In the genomic region with DNA sequence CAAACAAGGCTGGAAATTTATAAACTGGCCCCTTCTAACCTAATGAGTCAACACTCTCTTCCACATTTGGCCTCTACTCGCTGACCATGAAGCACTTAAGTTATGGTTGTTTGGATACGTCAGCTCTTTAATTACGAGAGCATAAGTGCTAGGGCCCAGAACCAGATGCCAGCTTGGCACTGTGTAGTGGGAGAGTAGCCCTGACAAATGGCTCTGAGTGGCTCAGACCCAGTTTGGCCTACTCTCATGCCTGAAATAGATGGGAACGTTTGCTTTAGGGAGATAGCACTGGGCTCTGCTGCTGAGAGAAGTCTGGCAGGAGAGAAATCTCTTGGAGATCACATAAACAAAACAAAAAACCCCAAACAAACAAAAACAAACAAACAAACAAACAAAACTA, we compare ENCODE assay signal across 10 mouse cellular contexts.
DNase-seq lines count a peak whose midpoint lies in the region; ATAC-seq and TF ChIP-seq lines count a peak whose summit lies in the region.
"Had no signal": no experiment of that assay in that cellular context is flagged by ENCODE, and none has a peak within 500 bp of the region (broad histone marks: within the 10 kb centered on the region; RNA-seq: fewer than 3 reads in every experiment).

No protein-coding gene starts in this region.

- DNase-seq in hindbrain, postnatal 0 days (ENCODE audit: low spot score): peak; percentile 35
- DNase-seq in NIH3T3 (ENCODE audit: low read depth): peak; percentile 5
- peak; percentile 74 for DNase-seq in cerebellum, adult 11-12 months
- peak; percentile 72 for DNase-seq in gastrocnemius, postnatal 14 days
- DNase-seq in kidney, adult 11 months: no peak
- DNase-seq: kidney, postnatal 4 days; liver, embryonic 13.5 days had no signal

- no peak overlapping the region for H3K4me2 ChIP-seq in hindbrain, postnatal 0 days (ENCODE audit: low read depth, low read length)
- no peak overlapping the region for H3K4me2 ChIP-seq in hindbrain, embryonic 16.5 days (ENCODE audit: low read length)
- H3K4me2 ChIP-seq in hindbrain, embryonic 12.5 days (replicated peaks): no peak overlapping the region
- H3K4me2 ChIP-seq: liver, embryonic 13.5 days had no signal

- no peaks in the 10 kb centered on the region for H3K36me3 ChIP-seq in hindbrain, postnatal 0 days (ENCODE audit: insufficient read depth, low read length)
- peaks cover 14% of the 10 kb centered on the region for H3K36me3 ChIP-seq in hindbrain, embryonic 16.5 days (ENCODE audit: control insufficient read depth, insufficient read depth, low read length)
- peaks cover 61% of the 10 kb centered on the region for H3K36me3 ChIP-seq in hindbrain, embryonic 12.5 days
- H3K36me3 ChIP-seq: liver, embryonic 13.5 days had no signal

- intact Hi-C loops in gastrocnemius, postnatal 14 days (cut with DNase I; ENCODE audit: low total_unique reads): no loop called here

- H3K9me3 ChIP-seq in hindbrain, postnatal 0 days (ENCODE audit: low read length): peaks cover 16% of the 10 kb centered on the region
- H3K9me3 ChIP-seq in hindbrain, embryonic 16.5 days (ENCODE audit: control insufficient read depth, low read length): peaks cover 11% of the 10 kb centered on the region
- peaks cover 26% of the 10 kb centered on the region for H3K9me3 ChIP-seq in hindbrain, embryonic 12.5 days (replicated peaks)
- H3K9me3 ChIP-seq: liver, embryonic 13.5 days had no signal

- no peak overlapping the region for H3K27ac ChIP-seq in hindbrain, postnatal 0 days
- H3K27ac ChIP-seq in hindbrain, embryonic 16.5 days (ENCODE audit: low read depth, low read length): no peak overlapping the region
- H3K27ac ChIP-seq in hindbrain, embryonic 12.5 days: no peak overlapping the region
- H3K27ac ChIP-seq: liver, embryonic 13.5 days had no signal

- no peak for ATAC-seq in hindbrain, postnatal 0 days
- ATAC-seq in hindbrain, embryonic 16.5 days: no peak
- ATAC-seq in frontal cortex, adult (ENCODE audit: low TSS enrichment): no peak
- no peak for ATAC-seq in hindbrain, embryonic 12.5 days (ENCODE audit: low FRiP score)

- 59% methylated on average over 4 of the region's 4 CpGs for WGBS in hindbrain, postnatal 0 days
- WGBS in hindbrain, embryonic 16.5 days: 80% methylated on average over 4 of the region's 4 CpGs
- WGBS in hindbrain, embryonic 12.5 days: 94% methylated on average over 4 of the region's 4 CpGs

- no peak overlapping the region for H3K9ac ChIP-seq in hindbrain, postnatal 0 days (replicated peaks; ENCODE audit: low read length)
- H3K9ac ChIP-seq in hindbrain, embryonic 16.5 days (ENCODE audit: low read depth, low read length): no peak overlapping the region
- no peak overlapping the region for H3K9ac ChIP-seq in hindbrain, embryonic 12.5 days
- H3K9ac ChIP-seq: liver, embryonic 13.5 days had no signal

- TF ChIP-seq CTCF in hindbrain, postnatal 0 days (IDR thresholded peaks at IDR 0.05; ENCODE audit: low read depth): no peak

- no peaks in the 10 kb centered on the region for H3K4me1 ChIP-seq in hindbrain, postnatal 0 days (ENCODE audit: insufficient read depth, low read length)
- H3K4me1 ChIP-seq in hindbrain, embryonic 16.5 days (ENCODE audit: control insufficient read depth, insufficient read depth, low read depth, low read length): no peaks in the 10 kb centered on the region
- no peaks in the 10 kb centered on the region for H3K4me1 ChIP-seq in hindbrain, embryonic 12.5 days
- H3K4me1 ChIP-seq: liver, embryonic 13.5 days had no signal

- H3K27me3 ChIP-seq in hindbrain, postnatal 0 days (ENCODE audit: insufficient read depth, low read length): no peaks in the 10 kb centered on the region
- H3K27me3 ChIP-seq in hindbrain, embryonic 16.5 days (replicated peaks; ENCODE audit: control insufficient read depth, insufficient read depth, low read length): no peaks in the 10 kb centered on the region
- H3K27me3 ChIP-seq in hindbrain, embryonic 12.5 days: no peaks in the 10 kb centered on the region
- H3K27me3 ChIP-seq: liver, embryonic 13.5 days had no signal

- H3K4me3 ChIP-seq in hindbrain, postnatal 0 days (ENCODE audit: low read length): no peak overlapping the region
- H3K4me3 ChIP-seq in hindbrain, embryonic 16.5 days (ENCODE audit: low read length): no peak overlapping the region
- no peak overlapping the region for H3K4me3 ChIP-seq in hindbrain, embryonic 12.5 days
- H3K4me3 ChIP-seq: liver, embryonic 13.5 days had no signal
